Mouse (Mus musculus): ENCODE results near the gene Tnfrsf14. TPM values are rescaled to one million over a fixed set of nuclear protein-coding genes. Genes with fewer than 3 reads are reported as not detected.

Tnfrsf14 gene
- polyA plus RNA-seq, 1 experiment from 2014 or later: 0.28 TPM

DNA sequence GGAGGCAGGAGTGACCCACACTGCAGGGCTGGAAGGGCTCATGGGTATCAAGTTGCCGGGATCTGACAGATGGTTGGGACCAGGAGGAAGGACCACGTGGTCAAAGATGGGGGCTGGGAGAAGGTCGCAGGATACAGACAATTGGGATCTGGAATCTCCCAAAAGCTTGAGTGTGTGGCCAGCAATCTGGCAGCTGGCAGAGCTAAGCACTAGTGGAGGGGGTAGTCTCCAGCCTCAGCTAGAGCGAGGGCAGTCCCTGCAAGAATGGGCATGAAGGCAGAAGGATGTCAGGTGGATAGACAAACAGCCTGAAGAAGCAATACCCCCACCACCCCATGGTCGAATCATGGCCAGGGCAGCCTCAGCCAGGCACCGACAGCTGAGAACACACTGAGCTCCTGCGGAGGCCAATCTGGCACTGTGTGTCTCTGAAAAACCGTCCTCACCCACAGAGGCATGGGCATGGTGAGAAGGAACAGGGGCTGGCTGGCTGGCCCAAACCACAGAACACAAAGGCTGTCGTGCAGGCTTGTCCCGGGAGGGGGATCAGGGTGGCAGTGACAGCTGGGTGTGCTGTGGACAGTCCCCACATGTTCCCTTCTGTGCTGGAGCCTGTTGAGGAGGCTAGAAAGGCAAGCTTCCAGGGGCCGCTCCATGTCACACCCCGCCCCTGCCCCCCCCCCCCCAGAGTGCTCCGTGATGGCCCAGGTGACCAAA lies 41.3 kb downstream of the Tnfrsf14 start:
- Histone ChIP-seq H3K27me3 (replicated peaks) (no peaks in the 10 kb centered on the region), H3K4me3 (no peak overlapping the region), H3K4me2 (no peak overlapping the region), H3K9ac (no peak overlapping the region), H3K36me3 (replicated peaks) (no peaks in the 10 kb centered on the region), H3K27ac (no peak overlapping the region), H3K9me3 (no peaks in the 10 kb centered on the region), H3K4me1 (no peaks in the 10 kb centered on the region)
- 61% methylated on average over 11 of the region's 13 CpGs for WGBS
- ATAC-seq (replicated peaks): no peak

DNA sequence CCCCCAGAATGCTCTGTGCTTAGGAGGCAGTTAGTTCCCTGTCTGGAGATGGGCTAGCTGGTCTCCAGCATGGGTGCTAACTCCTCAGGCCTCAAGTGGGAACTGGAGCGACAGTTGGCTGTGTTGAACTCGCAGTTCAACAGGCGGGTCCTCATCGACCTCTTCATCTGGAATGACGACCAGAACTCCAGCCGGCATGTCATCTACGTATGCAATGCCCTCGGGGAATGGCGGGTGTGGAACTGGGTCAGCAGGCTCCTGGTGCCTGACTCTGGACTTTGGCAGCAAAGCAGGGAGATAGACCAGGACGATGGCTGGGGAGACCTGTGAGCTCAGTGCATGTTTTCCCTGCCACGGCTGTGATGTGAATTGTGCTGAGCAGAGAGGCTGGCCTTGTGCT lies 42.9 kb downstream of the Tnfrsf14 start:
- WGBS: 84% methylated on average over 11 of the region's 11 CpGs
- Histone ChIP-seq H3K9ac (no peak overlapping the region), H3K4me2 (no peak overlapping the region)

DNA sequence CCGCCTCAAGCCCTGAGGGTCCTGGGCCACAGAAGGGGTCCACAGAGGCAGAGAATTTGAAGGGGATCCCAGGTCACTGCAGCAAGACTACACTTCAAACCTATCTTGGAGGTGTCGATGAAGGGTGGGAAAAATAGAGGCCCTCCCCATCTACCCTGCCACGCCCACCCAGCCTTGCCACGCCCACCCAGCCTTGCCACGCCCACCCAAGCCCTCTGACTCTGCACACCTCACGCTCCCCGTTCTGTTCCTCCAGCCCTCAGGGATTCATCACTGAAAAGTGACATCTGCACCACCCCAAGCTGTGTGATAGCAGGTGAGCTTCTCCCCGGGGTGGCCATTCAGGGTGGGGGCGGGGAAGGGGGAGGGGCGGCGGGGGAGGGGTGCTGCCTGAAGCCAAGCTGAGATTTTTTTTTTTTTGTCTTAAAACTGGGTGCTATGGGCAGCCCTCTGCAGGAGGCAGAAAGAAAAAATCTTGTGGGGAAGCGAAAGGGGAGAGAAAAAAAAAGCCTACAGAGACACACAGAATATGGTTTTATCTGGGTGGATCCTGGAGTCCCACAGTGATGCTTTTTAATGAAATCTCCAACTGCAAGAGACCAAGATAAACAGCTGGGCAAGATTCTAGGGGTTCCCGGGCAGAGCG lies 46.2 kb downstream of the Tnfrsf14 start:
- no peak overlapping the region for H3K27ac ChIP-seq
- ATAC-seq (replicated peaks): no peak
- H3K4me2 ChIP-seq: no peak overlapping the region
- 32% methylated on average over 14 of the region's 14 CpGs for WGBS
- H3K36me3 ChIP-seq (replicated peaks): no peaks in the 10 kb centered on the region
- H3K27me3 ChIP-seq (replicated peaks): no peaks in the 10 kb centered on the region
- no peaks in the 10 kb centered on the region for H3K9me3 ChIP-seq
- H3K9ac ChIP-seq: no peak overlapping the region
- peaks cover 4% of the 10 kb centered on the region for H3K4me1 ChIP-seq
- H3K4me3 ChIP-seq: no peak overlapping the region

More for the DNA sequence above, 42.9 kb downstream of the Tnfrsf14 start:
- Histone ChIP-seq H3K27ac (no peak overlapping the region), H3K36me3 (replicated peaks) (no peaks in the 10 kb centered on the region), H3K27me3 (replicated peaks) (no peaks in the 10 kb centered on the region), H3K9me3 (no peaks in the 10 kb centered on the region), H3K4me1 (no peaks in the 10 kb centered on the region), H3K4me3 (no peak overlapping the region)
- ATAC-seq (replicated peaks): no peak

DNA sequence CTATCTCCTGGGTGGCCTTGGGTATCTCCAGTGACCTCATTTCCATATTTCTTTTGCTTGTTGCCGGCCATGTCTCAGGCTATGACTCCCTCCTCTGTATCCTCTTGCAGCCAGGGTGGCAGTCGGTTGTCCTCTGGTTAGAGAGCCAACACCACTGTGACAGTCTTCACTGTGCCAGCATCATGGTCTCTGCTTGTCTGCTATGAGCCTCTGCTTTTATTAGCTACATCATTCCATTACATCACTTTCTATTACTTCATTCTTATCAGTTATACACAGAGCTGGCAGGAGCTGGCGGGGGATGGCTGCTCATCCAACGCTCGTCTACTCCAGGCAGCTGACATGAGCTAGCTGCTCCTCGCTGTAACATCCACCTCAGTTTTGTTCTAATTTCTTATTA lies 47.6 kb downstream of the Tnfrsf14 start:
- Histone ChIP-seq H3K4me3 (no peak overlapping the region), H3K27me3 (replicated peaks) (no peaks in the 10 kb centered on the region)
- no peak for ATAC-seq (replicated peaks)

DNA sequence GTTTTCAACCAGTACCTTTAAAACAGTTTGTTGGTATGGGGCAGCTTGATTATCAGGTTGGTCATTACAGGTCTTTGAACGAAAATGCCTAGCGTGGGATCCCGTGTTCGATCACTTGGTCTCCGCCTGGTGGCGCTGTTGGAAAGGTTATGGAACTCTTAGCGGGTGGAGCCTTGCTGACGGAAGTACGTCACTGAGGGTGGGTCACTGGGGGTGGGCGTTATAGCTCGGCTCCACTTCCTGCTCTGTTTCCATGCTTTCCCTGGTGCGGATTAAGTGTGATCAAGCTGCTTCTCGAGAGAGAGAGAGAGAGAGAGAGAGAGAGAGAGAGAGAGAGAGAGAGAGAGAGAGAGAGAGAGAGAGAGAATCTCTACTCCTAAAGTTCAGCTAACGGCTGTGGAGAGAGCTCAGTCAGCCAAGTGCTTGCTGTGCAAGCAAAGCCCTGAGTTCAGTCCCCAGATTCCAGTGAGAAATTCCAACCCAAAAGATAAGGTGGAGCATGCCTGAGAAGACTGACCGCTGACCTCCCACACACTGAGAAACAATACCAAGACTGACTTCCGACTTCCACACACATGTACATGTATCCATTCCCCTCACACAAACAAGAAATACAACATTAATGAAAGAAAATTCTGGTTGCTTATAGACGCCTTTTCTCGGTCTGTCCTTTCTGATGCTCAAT lies 50.4 kb downstream of the Tnfrsf14 start:
- Histone ChIP-seq H3K4me1 (peaks cover 4% of the 10 kb centered on the region), H3K27me3 (replicated peaks) (0 out of 2 replicates have a peak, but pooled peaks cover 2% of the 10 kb centered on the region), H3K4me3 (peak overlapping the region; percentile 31), H3K36me3 (replicated peaks) (no peaks in the 10 kb centered on the region), H3K9ac (peak overlapping the region; percentile 27; the same call in 1 of the 2 replicates), H3K4me2 (peak overlapping the region; percentile 59), H3K27ac (peak overlapping the region; percentile 75), H3K9me3 (no peaks in the 10 kb centered on the region)
- WGBS: 12% methylated on average over 17 of the region's 18 CpGs
- peak; percentile 97 for ATAC-seq (replicated peaks)

More for the DNA sequence above, 47.6 kb downstream of the Tnfrsf14 start:
- no peaks in the 10 kb centered on the region for H3K36me3 ChIP-seq (replicated peaks)
- 79% methylated on average over 6 of the region's 6 CpGs for WGBS
- no peak overlapping the region for H3K4me2 ChIP-seq
- no peaks in the 10 kb centered on the region for H3K9me3 ChIP-seq
- no peak overlapping the region for H3K9ac ChIP-seq
- H3K4me1 ChIP-seq: peaks cover 4% of the 10 kb centered on the region
- H3K27ac ChIP-seq: no peak overlapping the region

DNA sequence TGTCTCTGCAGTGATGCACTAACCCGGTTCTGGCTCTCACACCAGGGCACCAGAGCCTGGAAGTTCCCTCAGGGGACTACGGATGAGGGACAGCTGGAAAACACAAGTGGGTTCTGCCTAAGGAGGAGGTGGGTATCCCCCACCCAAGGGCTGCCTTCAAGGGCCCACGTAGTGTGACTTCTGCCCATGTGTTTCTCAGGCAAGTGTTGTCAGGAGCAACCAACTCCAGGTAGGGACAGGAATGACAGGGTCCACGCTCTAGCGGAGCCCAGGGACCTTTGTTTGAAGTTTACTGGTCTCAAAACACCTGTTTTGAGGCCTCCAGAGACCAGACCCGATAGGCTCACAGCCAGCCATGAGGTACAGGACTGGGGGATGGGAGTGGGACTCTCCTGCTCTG lies 55.2 kb downstream of the Tnfrsf14 start:
- WGBS: 76% methylated on average over 6 of the region's 6 CpGs
- Histone ChIP-seq H3K9ac (no peak overlapping the region), H3K4me2 (no peak overlapping the region), H3K9me3 (no peaks in the 10 kb centered on the region), H3K36me3 (replicated peaks) (no peaks in the 10 kb centered on the region), H3K27me3 (replicated peaks) (peaks cover 3% of the 10 kb centered on the region; the same call in 1 of the 2 replicates), H3K4me3 (no peak overlapping the region), H3K27ac (no peak overlapping the region), H3K4me1 (peaks cover 11% of the 10 kb centered on the region)
- ATAC-seq (replicated peaks): no peak

Other genes with a start within 250 kb of the Tnfrsf14 start
- gene Ttc34, start 91.1 kb downstream of the Tnfrsf14 start, polyA plus RNA-seq (2015; fragmentation: Nextera tagmentation; extraction: Ambion mirVana): 1.6 and 1.7 TPM in 2 replicates
- gene Mmel1, start 59.0 kb downstream of the Tnfrsf14 start, polyA plus RNA-seq (2015; fragmentation: Nextera tagmentation; extraction: Ambion mirVana): 0.31 and 0.49 TPM in 2 replicates
- gene Fam213b, start 29.4 kb downstream of the Tnfrsf14 start, polyA plus RNA-seq (2015; fragmentation: Nextera tagmentation; extraction: Ambion mirVana): 56.1 and 62.6 TPM in 2 replicates
- gene Hes5, start 32.4 kb upstream of the Tnfrsf14 start, polyA plus RNA-seq (2015; fragmentation: Nextera tagmentation; extraction: Ambion mirVana): 116 and 149 TPM in 2 replicates
- 44.3 and 44.9 TPM in 2 replicates for gene Pank4, start 35.6 kb upstream of the Tnfrsf14 start, polyA plus RNA-seq (2015; fragmentation: Nextera tagmentation; extraction: Ambion mirVana)
- gene Plch2, start 128.2 kb upstream of the Tnfrsf14 start, polyA plus RNA-seq (2015; fragmentation: Nextera tagmentation; extraction: Ambion mirVana): 20.1 and 23.0 TPM in 2 replicates
- 21.9 and 22.7 TPM in 2 replicates for gene Pex10, start 138.5 kb upstream of the Tnfrsf14 start, polyA plus RNA-seq (2015; fragmentation: Nextera tagmentation; extraction: Ambion mirVana)
- 111 and 115 TPM in 2 replicates for gene Rer1, start 157.8 kb upstream of the Tnfrsf14 start, polyA plus RNA-seq (2015; fragmentation: Nextera tagmentation; extraction: Ambion mirVana)
- 8.2 and 8.9 TPM in 2 replicates for gene Morn1, start 158.0 kb upstream of the Tnfrsf14 start, polyA plus RNA-seq (2015; fragmentation: Nextera tagmentation; extraction: Ambion mirVana)